Mouse (Mus musculus): ENCODE data around the gene Ift22.

Ift22 gene

DNA sequence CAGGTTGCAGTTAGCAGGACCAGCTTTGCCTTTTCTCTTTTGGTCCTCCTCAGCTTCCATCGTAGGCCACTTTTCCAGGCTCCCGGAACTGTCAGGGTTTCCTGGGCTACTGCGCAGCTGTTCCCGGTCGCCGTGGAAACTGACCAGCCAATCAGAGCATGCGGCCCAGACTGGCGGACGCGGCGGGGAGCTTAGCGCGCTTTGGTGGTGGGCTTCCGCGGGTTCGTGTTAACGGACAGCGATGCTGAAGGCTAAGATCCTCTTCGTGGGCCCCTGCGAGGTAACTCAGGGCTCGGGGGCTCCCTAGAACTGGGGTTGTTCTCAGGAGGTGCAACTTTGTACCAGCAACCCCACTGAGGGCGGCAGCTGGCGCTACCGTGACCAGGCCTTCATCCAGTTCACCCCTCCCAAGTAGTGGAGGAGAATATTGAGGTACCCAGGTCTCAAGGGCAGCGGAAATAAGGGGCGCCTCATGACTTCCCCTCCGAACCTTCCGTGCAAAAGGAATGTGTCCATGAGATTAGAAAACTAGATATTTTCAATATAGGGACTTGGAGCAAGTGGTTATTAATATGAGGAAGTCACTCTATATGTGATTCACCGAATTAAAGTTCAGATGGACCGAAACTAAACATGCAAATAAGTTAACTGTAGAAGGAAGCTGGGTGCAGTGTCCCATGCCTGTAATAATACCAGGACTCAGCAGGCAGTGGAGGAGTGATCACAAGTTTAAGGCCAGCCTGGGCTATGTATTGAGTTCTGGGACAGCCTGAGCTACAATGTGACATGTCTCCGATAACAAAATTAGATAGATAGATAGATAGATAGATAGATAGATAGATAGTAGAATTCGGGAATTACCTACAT lies at the start of gene Ift22:
Ift22 (plus strand) TSS at position 160 of the 867 bp plus-strand sequence.
- peak; percentile 85 for DNase-seq (ENCODE audit: low spot score)

- no peak for DNase-seq (ENCODE audit: low spot score)
Observed at GRCm38 (mm10) chr5:136861191-136861940, 46.6 kb upstream of the Ift22 start.

- no peak for DNase-seq (ENCODE audit: low spot score)
Observed at GRCm38 (mm10) chr5:136862806-136863205, 45.1 kb upstream of the Ift22 start.

DNA sequence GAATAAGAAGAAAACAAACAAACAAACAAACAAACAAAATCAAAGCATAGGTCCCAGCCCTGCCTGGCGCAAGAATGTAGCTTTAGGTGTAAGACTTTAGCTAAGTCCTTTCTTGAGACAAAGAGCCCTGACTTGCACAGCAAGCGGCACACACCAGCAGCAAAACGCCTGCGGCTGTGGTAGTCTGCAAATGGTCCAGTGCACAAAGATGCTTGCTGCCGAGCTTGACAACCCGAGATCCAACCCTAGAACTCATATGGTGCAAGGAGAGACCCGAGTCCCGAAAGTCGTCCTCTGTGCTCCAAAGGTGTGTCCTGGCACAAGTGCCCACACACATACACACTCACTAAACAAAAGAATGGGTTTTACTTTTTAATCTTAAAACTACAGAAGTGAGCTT lies 44.7 kb upstream of the Ift22 start:
- no peak for DNase-seq (ENCODE audit: low spot score)

DNA sequence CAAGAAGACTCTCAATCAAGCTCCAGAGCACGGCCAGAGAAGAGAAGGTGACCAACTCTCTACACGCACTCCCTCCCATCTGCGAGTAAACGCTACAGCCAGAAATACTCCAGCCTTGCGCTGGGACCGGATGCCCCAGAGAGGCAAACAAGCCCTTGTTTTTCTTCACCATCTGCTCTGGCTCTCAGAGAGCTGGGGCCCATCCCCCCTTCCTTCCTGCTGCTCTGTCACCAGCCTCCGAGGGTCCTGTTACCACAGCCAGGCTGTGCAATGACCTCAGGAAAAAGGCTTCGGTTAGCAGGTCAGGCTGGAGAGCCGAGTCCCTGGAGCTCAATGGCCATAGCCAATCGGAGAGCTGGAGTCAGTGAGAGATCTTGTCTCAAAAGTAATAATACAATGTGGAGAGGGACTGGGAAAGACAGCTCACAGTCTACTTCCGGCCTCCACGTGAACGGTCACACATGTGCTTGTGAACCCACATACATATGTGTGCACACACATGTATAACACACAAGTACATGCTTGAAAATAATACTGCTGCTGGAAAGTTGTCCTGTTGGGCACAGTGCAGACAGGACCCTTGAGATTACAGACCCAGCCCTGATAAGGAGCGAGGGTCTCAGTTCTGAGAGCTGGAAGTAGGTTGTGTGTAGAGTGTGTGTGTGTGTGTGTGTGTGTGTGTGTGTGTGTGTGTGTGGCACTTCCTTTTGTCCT lies 43.8 kb upstream of the Ift22 start:
- DNase-seq (ENCODE audit: low spot score), result no peak

DNA sequence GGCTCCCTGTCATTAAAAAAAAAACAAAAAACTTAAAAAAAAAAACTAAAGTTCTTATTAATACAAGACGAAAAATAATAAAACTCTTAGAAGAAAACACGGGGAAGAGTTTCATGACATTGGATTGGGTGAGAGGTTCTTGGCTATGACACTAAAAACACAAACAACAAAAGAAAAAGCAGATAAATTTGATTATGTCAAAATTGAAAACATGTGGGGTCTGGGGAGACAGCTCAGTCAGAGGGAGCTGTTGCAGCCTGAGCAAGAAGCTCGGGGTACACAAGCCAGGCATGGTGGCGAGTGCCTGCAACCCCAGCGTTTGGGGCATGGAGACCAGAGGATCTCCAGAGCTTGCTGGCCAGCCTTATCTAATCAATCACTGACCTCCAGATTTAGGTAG lies 40.2 kb upstream of the Ift22 start:
- DNase-seq (ENCODE audit: low spot score), result no peak

DNA sequence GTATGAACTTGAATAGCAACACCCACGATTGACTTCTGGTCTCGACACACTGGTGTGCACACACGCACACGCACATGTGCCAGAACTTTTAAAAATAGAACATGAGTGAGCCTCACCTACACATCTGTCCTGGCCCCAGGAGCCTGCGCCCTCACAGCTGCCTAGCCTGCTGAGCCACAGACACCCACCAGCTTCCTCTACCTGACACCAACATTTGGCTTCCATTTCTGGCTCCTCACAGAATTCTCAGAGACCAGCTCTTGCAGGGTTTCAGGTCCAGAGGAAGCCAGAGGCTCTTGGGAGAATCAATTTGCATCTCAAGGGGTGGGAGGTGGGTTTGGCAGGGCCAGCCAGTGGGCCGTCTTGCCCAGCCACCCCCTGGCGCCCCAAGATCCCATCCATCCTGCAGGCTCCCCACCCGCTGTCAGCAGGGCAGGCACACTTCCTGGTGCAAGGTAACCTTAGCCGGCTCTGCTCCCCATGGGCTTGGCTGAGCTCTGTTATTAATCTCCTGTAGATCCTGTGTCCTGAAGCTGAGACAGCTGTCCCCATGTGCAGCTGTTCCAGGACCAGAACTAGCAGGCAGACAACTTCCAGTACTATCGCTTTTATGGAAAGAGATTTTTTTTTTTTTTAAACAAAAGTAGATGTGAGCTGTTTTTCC lies 38.4 kb upstream of the Ift22 start:
- DNase-seq (ENCODE audit: low spot score), result no peak

DNA sequence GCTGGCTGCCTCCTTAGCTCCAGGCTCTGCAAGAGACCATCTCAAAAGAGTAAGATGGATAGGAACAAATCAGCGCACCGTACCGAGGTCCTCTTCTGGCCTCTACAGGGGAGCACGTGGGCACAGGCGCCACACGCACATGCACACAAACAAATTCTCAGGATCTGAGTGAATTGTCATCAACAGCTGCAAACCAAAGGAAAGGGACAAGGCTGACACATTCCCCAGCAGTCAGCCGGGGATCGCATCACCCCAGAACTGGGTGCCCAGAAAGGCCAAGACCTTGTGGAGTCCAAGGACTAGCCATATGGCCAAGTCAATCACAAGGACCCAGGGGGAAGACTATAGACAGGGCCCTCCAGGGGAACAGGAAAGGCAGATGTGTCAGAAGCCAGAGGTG lies 35.5 kb upstream of the Ift22 start:
- DNase-seq (ENCODE audit: low spot score), result no peak

- DNase-seq (ENCODE audit: low spot score), result no peak
Observed at GRCm38 (mm10) chr5:136874271-136874670, 33.7 kb upstream of the Ift22 start.

DNA sequence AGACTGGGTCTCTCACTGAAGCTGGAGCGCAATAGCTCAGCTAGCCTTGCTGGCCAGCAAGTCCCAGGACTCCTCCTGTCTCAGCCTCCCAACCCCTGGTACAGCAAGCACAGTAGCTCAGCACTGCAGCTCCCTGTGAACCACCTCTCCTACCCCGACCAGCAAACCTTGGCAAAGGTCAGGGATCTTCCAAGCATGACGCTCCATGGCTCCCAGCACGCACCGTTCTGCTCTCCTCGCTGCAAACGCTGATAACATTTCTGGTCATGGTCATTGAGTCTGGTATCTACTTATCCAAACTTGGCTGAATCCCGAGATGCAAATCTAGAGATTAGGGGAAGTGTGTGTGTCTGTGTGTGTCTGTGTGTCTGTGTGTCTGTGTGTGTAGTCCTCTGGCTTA lies 27.8 kb upstream of the Ift22 start:
- no peak for DNase-seq (ENCODE audit: low spot score)

DNA sequence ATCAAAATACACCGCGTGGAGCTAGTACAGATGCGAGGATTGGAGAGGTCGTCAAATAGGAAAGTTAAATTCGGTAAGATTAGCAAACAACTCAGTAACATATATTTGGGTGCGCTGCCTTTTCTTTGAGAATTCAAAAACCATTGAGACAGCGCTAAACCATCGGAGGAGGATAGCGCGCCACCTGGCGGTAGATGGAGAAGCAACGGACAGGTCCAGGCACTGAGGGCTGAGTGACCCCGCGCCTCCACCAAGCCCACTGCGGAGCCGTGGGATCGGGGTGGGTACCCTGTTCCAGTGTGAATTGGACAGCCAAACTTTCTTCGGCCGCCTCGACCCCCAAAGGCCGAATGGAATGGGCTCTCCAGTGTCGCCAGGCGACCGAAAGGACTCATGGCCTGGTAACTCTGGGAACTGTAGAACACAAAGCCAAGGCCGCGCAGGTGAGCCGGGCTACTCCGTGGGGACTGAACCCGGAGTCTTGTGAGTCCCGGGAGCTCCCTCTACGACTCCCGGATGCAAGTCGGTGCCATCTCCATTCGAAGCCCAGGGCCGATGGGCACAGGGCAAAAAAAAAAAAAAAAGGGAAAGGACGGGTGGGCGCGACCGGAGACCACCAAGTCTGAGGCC lies 26.5 kb upstream of the Ift22 start:
- peak; percentile 45 for DNase-seq (ENCODE audit: low spot score)

DNA sequence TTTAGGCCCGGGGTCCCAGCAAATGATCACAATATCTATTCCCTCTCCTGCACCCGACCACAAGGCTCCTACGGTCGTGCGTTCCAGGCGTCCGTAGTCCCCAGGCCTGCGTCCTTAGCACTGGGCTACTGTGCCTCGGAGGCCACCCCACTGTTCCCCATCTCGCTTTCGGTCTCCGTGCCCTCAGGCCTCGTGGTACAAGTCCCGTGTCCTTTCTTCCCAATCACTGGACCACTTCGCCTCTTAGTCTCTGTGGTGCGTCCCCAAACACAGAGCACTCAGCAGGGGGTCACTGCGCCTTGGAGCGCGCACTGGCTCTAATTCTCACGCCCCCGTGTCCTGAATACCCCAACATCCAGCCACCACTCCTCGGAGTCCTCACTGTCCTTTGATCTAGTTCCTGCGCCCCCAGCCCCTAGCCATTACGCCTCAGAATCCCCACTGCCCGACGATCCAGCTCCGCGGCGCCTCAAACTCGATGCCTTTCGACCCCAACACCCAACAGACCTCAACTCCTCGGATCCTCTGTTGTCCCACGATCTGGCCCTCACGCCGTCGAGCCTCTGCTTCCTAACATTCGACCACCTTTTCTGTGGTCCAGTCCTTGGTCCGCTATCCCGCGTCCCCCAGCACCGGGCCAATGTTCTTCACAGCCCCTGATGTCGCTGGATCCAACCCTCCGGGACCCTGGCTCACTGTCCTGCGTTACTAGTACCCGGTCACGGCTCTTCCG lies 25.7 kb upstream of the Ift22 start:
- DNase-seq (ENCODE audit: low spot score), result no peak

DNA sequence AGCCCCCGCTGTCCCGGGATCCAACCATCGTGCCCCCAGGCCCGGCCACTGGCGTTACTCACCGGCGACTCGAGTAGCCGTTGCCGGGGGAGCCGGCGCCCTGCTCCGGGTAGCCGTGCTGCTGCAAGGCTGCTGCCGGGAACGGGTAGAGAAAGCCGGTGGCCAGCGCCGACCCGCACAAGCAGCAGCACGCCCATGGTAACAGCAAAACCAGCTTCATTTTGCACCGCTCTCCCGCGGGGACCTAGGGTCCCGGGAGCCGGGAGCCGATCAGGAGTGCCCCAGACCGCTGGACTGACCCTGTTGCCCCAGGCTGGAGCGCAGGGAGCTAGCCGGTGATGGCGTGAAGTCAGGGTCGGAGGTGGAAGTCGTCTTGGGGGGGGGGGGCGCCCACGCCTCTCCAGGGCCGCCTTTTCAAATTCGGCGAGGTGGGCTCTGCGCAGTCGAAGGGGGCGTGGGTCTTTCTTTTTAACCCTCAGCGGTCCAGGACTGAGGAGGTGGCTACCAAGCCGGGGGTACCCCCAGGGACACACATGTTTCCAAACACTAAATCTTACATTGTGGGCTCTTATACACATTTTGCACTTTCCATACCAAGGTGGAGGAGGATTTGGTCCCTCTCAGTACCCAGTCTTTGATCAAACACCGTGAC lies 25.0 kb upstream of the Ift22 start, which contains the start of gene Col26a1:
Col26a1 (minus strand) TSS at position 422 of the 652 bp plus-strand sequence.
- DNase-seq (ENCODE audit: low spot score), result no peak

GRCm38 (mm10) chr5:136886957-136887356 lies 21.0 kb upstream of the Ift22 start:
- DNase-seq (ENCODE audit: low spot score), result no peak

DNA sequence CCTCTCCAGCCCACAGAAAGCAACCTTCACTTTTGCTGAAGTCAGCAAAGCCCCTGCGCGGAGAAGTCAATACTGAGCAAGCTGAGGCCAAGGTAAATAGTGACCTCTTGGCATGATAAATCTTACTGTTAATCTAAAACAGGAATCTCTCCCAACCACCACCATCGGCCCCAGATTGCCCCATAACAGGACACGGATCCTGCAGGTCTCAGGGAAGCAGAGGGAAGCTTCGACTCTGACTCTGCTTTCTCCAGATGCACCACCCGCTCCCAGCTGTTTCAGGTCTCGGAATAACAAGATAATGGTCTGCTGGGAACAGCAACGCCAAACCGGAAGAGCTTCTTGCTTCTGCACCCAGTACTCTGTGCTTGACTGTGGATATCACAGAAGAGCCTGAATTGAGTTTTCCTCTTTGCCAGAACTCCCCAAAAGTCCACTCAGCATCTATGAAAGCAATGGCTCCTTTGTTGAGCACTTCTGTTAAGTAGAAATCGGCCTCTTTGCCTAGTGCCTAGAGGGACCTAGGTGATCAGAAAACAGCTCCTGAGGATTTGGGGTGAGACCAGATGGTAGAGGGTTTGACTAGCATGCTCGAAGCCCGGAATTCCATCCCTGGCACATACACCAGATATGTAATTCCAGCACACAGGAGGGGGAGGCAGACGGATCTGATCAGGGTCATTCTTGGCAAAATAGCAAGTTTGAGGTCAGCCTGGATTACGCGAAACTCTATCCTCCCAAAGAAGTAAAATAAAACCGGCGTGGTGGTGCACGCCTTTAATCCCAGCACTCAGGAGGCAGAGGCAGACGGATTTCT lies 19.2 kb upstream of the Ift22 start:
- DNase-seq (ENCODE audit: low spot score), result no peak

GRCm38 (mm10) chr5:136894840-136895528 lies 13.0 kb upstream of the Ift22 start:
- no peak for DNase-seq (ENCODE audit: low spot score)

DNA sequence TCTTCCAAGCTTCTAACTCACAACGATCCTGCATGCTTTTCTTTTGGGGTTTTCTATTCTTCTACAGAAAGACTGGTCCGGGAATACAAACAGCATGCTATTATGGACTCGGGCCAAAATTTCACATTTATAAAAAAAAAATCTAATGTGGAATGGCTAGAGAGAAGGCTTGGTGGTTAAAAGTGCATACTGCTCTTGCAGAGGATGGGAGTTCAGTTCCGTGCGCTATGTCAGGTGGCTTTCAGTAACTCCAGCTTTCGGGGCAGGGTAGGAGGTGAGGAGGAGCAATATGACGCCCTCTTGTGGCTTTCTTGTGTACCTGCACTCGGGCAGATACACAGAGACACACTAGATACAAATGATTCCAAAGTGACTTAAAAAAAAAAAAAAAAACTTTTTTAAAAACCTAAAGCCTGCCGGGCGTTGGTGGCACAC lies 12.4 kb upstream of the Ift22 start:
- DNase-seq (ENCODE audit: low spot score), result no peak

GRCm38 (mm10) chr5:136904621-136905020 lies 3.3 kb upstream of the Ift22 start:
- DNase-seq (ENCODE audit: low spot score), result no peak

GRCm38 (mm10) chr5:136905630-136906029 lies 2.3 kb upstream of the Ift22 start:
- no peak for DNase-seq (ENCODE audit: low spot score)

Data from urinary bladder, postnatal 10 days (tissue).